Mouse (Mus musculus): Measurements from ENCODE around the gene Fto.

Gene Fto

GRCm38 (mm10) chr8:91448667-91449329 is 135.5 kb downstream of the Fto start:
- no peak for DNase-seq (ENCODE audit: low read depth, low spot score)

DNA sequence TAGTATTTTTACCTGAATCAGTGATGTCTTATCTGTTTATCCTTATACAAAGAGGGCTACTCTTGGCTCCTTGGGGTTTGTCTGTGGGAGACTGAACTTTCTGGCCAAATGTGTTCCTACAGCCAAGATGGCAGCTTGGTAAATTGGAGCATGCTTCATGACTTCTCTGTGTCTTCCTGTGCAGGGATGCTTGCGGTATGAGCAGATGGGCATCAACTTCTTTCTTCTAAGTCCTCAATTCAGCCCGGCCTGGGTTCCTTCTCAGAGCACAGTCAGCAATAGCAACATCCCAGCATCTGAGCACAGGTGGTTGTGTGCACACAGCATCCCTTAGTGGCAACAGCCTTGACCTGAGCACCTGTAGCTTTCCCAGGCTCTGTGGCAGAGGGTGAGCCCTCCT is 141.6 kb downstream of the Fto start:
- DNase-seq (ENCODE audit: low read depth, low spot score) = no peak

DNA sequence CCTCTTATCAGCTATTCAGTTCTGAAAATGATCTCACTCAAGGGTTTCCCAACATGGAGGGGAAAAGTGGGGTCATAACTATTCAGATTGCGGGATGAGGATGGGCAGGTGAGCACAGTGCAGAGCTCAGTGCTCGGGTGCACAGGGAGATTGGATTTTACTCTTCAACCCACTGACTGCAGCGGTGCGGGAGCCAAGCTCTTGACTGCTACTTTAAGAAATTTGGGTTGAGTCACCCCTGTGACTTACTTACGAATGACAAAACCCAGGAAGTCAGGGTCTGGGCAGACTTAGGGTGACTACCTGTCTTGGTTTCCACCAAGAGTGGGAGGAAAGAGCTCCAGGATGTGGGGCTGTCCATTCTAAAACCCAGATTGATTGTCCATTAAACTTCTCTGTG is 142.3 kb downstream of the Fto start:
- DNase-seq (ENCODE audit: low read depth, low spot score) = no peak

- no peak for DNase-seq (ENCODE audit: low read depth, low spot score)
Measured at GRCm38 (mm10) chr8:91458016-91458415, 144.7 kb downstream of the Fto start.

GRCm38 (mm10) chr8:91460965-91461364 is 147.6 kb downstream of the Fto start:
- no peak for DNase-seq (ENCODE audit: low read depth, low spot score)

DNA sequence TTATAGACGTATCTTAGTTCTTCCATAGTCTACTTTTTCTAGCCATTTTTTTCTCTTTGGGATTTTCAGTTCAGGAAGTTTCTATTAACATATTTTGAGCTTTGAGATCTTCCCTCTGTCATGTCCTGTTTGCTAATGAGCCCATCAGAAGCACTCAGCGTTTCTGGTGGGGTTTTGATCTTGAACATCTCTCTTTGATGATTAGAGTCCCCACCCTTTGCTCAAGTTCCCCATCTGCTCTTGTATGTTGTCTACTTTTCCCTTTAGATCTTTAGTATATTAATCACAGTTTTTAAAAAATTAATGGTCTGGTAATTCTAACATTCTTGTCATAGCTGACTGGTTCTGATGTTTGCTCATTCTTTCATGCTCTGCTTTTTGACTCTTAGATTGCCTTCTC is 150.4 kb downstream of the Fto start:
- DNase-seq (ENCODE audit: low read depth, low spot score) = no peak

GRCm38 (mm10) chr8:91467463-91467862 is 154.1 kb downstream of the Fto start:
- no peak for DNase-seq (ENCODE audit: low read depth, low spot score)

GRCm38 (mm10) chr8:91467881-91468534 is 154.7 kb downstream of the Fto start:
- DNase-seq (ENCODE audit: low read depth, low spot score) = no peak

DNA sequence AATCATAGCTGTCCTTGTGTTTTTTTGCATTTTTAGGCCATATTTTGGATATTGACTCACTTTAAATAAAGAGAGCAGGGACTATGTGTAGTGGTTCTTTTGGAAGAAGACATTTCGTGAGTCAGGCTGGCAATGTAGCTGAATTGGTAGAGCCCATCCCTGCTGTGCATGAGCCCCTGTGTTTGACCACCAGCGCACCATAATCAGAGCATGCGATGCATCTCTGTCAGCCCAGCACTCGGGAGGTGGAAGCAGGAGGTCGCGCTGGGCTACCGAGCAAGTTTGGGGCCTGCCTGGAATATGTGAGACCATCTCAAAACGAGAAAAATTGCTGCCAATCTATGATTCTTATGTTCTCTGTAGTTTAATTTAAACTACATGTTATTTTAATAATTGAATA is 156.1 kb downstream of the Fto start:
- DNase-seq (ENCODE audit: low read depth, low spot score) = no peak

- no peak for DNase-seq (ENCODE audit: low read depth, low spot score)
Measured at GRCm38 (mm10) chr8:91474731-91475279, 161.5 kb downstream of the Fto start.

- no peak for DNase-seq (ENCODE audit: low read depth, low spot score)
Measured at GRCm38 (mm10) chr8:91476988-91477387, 163.7 kb downstream of the Fto start.

DNA sequence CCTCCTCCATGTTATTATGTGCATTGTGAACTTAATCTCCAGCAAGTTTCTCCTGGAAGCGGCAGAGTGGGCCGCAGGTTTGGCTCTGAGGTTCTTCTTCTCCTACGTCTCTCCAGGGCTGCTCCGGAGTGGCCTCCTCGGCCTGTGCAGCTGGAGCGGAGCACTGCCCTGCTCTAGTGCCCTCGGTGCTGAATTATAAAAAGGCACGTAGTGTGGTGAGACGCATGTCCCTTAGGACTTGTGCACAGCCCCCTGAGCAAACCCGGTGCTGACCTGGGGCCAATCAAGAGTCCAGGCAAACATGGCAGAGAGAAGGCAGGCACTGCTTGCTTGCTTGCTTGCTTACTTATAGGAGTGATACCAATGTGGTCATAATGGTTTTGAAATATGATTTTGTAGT is 164.1 kb downstream of the Fto start:
- no peak for DNase-seq (ENCODE audit: low read depth, low spot score)

- DNase-seq (ENCODE audit: low read depth, low spot score) = no peak
Measured at GRCm38 (mm10) chr8:91482511-91482910, 169.2 kb downstream of the Fto start.

DNA sequence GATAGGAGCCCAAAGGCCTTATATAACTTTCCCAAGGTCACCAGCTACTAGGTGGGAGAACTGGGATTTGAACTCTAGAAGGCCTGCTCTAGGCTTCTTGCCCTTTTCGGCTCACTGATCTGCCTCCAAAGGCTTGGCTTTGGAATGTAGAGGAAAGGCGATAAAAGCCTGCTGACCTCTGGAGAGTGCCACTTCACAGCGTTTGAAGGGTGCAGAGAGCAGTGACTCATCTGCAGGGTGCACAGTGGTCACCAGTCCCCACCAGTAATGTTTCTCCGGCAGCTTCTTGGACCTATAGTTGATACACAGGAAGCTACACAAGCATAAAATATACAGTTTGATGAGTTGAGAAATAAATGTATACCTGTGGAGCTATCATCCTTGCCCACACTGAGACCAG is 173.1 kb downstream of the Fto start:
- DNase-seq (ENCODE audit: low read depth, low spot score) = no peak

DNA sequence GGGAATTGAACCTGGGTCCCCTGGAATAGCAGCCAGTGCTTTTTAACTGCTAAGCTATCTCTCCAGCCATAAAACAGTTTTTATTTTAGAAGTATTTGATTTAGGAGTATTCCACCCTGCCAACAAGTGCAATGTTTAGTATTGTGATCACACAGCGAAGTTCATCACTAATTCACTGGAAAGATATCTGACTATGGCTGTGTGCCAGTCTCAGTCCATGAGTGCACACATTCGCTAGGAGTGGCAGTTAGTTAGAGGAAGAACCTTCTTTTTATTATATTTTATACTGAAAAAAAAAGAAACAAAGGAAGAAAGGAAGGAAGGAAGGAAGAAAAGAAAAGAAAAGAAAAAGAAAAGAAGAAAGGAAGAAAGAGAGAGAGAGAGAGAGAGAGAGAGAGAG is 174.1 kb downstream of the Fto start:
- no peak for DNase-seq (ENCODE audit: low read depth, low spot score)

DNA sequence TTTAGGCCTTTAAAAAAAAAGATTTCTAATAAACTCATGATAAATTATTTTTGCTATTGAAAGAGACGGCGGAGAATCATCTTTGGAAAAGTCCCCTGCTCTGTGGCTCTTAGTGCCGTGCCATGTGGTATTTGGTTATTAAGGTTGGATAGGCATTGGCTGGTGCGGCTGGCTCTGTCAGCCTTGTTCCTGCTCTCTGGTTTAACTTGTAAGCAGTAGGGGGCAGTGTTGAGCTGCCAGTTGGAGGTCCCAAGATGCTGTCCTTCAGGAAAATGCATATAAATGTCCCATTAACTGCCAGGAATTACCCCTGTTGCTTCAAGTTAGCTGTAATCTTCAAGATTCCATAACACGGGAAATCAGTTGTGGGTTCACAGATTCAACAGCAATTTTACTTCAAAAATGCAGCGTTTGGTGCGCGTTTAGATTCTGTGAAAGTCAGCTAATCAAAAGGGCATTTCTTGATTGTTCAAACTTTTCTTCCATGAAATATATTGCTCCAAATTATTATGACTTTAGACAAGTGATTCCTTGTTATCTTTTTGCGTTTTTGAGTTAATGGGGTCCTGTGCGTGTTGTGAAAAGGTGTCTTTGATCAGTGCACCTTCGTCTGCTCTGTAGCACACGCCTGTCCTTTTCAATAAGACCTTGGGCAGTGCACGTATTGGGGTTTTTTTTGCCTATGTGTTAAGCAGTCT is 174.9 kb downstream of the Fto start:
- DNase-seq (ENCODE audit: low read depth, low spot score) = peak; percentile 79

DNA sequence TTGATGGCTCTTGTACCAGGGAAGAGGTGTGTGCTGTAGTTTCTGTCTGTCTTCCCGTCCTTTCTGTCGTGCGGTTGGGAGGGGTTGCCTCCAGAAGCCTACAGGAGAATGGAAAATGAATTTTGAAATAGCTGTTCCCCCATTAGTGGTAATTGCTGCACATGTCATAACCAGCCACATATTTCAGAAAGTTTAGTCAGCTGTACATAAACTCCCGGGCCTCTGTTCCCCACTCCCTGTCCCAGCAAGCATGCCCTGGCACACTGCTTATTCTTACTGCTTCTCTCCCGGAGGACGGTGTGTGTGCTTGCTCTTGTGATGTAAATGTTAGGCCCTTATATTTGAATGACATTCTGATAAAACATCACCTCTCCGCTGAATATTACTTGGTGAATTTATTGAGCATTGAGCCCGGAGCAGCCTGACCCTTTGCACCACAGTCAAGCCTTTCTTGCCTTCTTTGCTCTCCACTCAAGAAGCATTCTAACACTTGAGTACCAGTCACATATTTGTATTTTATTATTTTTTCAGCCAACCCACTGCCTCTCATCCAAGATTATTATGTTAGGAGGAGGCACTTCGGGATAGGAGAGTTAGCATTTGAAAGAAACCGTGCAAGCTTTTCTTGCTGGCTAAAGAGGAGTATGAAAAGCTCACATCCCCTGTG is 175.6 kb downstream of the Fto start:
- DNase-seq (ENCODE audit: low read depth, low spot score) = no peak

DNA sequence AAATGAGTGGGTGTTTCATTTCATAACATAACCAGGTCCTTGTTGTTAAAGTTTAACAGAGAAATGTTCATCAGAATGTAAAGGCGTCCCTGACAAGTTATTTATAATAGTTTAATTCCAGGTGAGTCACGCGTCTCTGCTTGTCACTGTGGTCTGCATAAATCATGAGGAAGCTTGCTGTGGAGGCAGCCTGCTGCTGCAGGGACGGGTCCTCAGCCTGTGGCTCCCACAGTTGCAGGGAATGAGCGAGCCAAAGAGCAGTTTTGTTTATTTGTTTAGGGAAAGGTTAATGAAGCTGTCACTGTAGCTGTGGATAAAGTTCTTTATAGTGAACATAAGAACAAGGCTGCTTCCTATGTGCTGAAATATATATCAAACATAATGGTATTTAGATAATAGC is 176.7 kb downstream of the Fto start:
- DNase-seq (ENCODE audit: low read depth, low spot score) = no peak

DNA sequence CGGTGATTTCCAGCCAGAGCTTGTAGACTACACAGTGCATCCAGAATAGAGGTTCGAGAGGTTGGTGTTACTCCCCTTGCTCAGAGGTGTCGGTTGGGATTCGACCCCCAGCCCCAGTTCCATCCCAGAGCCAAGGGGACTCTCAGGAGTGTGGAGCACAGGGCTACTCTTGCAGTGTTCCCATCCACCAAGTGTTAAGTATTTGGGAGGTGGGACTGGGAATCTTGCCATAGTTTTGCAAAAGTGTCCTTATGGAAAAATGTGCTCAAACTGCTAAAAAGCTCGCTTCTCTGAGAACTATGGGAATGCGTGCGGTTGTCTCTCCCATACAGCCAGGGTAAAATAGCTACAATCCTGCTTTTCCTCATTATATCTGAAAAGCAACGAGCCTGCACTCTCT is 180.0 kb downstream of the Fto start:
- no peak for DNase-seq (ENCODE audit: low read depth, low spot score)

DNA sequence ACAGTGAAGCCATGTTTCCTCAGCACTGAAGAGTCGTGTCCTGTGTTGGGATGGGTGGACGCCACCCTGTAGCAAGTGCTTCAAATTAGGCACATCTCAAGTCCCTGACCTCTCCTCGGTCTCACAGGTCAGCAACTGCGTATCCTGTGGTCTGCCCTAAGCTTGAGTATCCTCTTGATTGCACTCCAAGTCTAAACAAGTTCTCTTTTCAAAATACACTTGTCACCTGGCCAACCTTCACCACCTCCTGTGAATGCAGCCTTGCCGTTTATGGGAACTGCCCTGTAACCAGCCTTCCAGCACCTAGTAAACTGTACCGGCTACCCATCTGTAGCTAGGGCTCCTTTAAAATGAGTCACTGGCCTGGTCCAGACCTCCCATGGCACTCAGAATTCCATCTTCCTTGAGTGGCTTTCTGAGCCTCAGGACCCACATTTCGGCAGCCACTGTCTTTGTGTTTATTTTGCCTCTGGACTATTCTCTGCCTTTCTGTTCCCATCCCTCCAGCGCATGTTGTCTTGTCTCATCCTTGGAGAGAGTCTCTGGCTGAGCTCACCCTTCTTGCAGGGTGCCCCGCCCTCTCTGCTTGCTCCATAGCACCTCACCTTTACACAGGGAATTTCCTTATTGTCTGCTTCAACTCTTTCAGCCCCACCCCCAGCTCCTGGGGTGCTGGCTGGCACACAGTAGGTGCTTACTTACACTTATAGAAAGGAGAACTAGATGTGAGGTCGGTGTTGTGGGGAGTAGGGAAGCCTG is 181.4 kb downstream of the Fto start:
- DNase-seq (ENCODE audit: low read depth, low spot score) = no peak

DNA sequence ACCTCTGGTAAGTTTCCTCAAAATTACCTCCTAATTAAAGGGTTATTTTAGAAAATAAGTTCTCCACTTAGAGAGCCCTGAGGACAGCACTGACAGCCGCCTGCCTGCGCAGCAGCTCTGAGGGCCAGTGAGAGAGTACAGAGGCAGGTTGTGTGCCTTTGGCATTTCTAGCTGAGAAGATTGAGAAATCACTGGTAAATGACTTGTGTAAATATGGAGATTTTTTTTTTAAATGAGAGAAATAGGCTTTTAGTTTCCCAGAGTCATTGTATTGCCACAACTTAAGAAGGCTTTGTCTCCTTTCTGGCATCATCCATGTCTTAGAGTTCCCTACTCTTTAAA is 181.9 kb downstream of the Fto start:
- no peak for DNase-seq (ENCODE audit: low read depth, low spot score)

- no peak for DNase-seq (ENCODE audit: low read depth, low spot score)
Measured at GRCm38 (mm10) chr8:91496000-91496399, 182.7 kb downstream of the Fto start.

All from forelimb bud, embryonic 11.5 days (tissue).